In genomic region chr12:84174871-84175270, GRCm38 (mm10) we compare ENCODE assay signal across 8 mouse cellular contexts. TPM values are rescaled to one million over a fixed set of nuclear protein-coding genes. Genes with fewer than 3 reads are reported as not detected.
DNase-seq lines count a peak whose midpoint lies in the region; ATAC-seq lines count a peak whose summit lies in the region.

No protein-coding gene starts in this region.

- ATAC-seq in midbrain, embryonic 11.5 days (ENCODE audit: low FRiP score), result no peak
- no peak for ATAC-seq in hindbrain, embryonic 16.5 days
- no peak for ATAC-seq in liver, embryonic 11.5 days (replicated peaks; ENCODE audit: low FRiP score)

- no peaks in the 10 kb centered on the region for H3K27me3 ChIP-seq in midbrain, embryonic 10.5 days (ENCODE audit: low read depth, poor library complexity, severe bottlenecking)
- H3K27me3 ChIP-seq in midbrain, embryonic 11.5 days (ENCODE audit: control insufficient read depth, insufficient read depth, low read length), result no peaks in the 10 kb centered on the region
- no peaks in the 10 kb centered on the region for H3K27me3 ChIP-seq in hindbrain, embryonic 16.5 days (replicated peaks; ENCODE audit: control insufficient read depth, insufficient read depth, low read length)
- no peaks in the 10 kb centered on the region for H3K27me3 ChIP-seq in liver, embryonic 11.5 days (replicated peaks; ENCODE audit: control insufficient read depth, insufficient read depth, low read length)

- peaks cover 45% of the 10 kb centered on the region for H3K36me3 ChIP-seq in midbrain, embryonic 10.5 days
- H3K36me3 ChIP-seq in midbrain, embryonic 11.5 days (ENCODE audit: control insufficient read depth, insufficient read depth, low read length), result peaks cover 3% of the 10 kb centered on the region; the same call in 1 of the 2 replicates
- peaks cover 13% of the 10 kb centered on the region for H3K36me3 ChIP-seq in hindbrain, embryonic 16.5 days (ENCODE audit: control insufficient read depth, insufficient read depth, low read length)
- H3K36me3 ChIP-seq in liver, embryonic 11.5 days (ENCODE audit: control insufficient read depth, insufficient read depth, low read length), result peaks cover 29% of the 10 kb centered on the region

- 86% methylated on average over 6 of the region's 6 CpGs for WGBS in midbrain, embryonic 10.5 days
- 92% methylated on average over 6 of the region's 6 CpGs for WGBS in midbrain, embryonic 11.5 days
- 83% methylated on average over 6 of the region's 6 CpGs for WGBS in hindbrain, embryonic 16.5 days
- WGBS in liver, embryonic 11.5 days, result 50% methylated on average over 6 of the region's 6 CpGs

- H3K27ac ChIP-seq in midbrain, embryonic 10.5 days (replicated peaks), result 0 out of 2 replicates have a peak overlapping the region, but pooled peaks have one; percentile 28
- H3K27ac ChIP-seq in midbrain, embryonic 11.5 days (ENCODE audit: low read depth, low read length), result no peak overlapping the region
- H3K27ac ChIP-seq in hindbrain, embryonic 16.5 days (ENCODE audit: low read depth, low read length), result peak overlapping the region; percentile 86
- H3K27ac ChIP-seq in liver, embryonic 11.5 days (ENCODE audit: low read depth, low read length), result peak overlapping the region; percentile 97

- H3K4me1 ChIP-seq in midbrain, embryonic 10.5 days, result peaks cover 55% of the 10 kb centered on the region
- H3K4me1 ChIP-seq in midbrain, embryonic 11.5 days (ENCODE audit: control insufficient read depth, insufficient read depth, low read length), result peaks cover 24% of the 10 kb centered on the region
- H3K4me1 ChIP-seq in hindbrain, embryonic 16.5 days (ENCODE audit: control insufficient read depth, insufficient read depth, low read depth, low read length), result peaks cover 34% of the 10 kb centered on the region
- H3K4me1 ChIP-seq in liver, embryonic 11.5 days (replicated peaks; ENCODE audit: control insufficient read depth, insufficient read depth, low read length), result peaks cover 61% of the 10 kb centered on the region

- no peak for DNase-seq in midbrain, embryonic 10.5 days (ENCODE audit: low spot score)
- DNase-seq in midbrain, embryonic 11.5 days (ENCODE audit: low spot score, missing footprints), result no peak
- DNase-seq in gastrocnemius, adult 18-20 months (ENCODE audit: low spot score), result peak; percentile 88
- DNase-seq in liver, embryonic 11.5 days (ENCODE audit: low spot score), result no peak
- peak; percentile 54 for DNase-seq in ovary, adult 18-20 months (ENCODE audit: low spot score)
- no peak for DNase-seq in layer of hippocampus, postnatal 14 days (ENCODE audit: low spot score in 2 of 2)
- no peak for DNase-seq in cerebellum, postnatal 14 days

- no peak overlapping the region for H3K9ac ChIP-seq in midbrain, embryonic 11.5 days (ENCODE audit: low read length)
- H3K9ac ChIP-seq in hindbrain, embryonic 16.5 days (ENCODE audit: low read depth, low read length), result no peak overlapping the region; the same call in 1 of the 2 replicates
- no peak overlapping the region for H3K9ac ChIP-seq in liver, embryonic 11.5 days (ENCODE audit: low read depth, low read length)

- no peak overlapping the region for H3K4me3 ChIP-seq in midbrain, embryonic 10.5 days
- no peak overlapping the region for H3K4me3 ChIP-seq in midbrain, embryonic 11.5 days (ENCODE audit: low read depth, low read length)
- H3K4me3 ChIP-seq in hindbrain, embryonic 16.5 days (ENCODE audit: low read length), result no peak overlapping the region
- H3K4me3 ChIP-seq in liver, embryonic 11.5 days (ENCODE audit: low read depth, low read length), result no peak overlapping the region

- no peak overlapping the region for H3K4me2 ChIP-seq in midbrain, embryonic 11.5 days
- peak overlapping the region; percentile 81; the same call in 1 of the 2 replicates for H3K4me2 ChIP-seq in hindbrain, embryonic 16.5 days (ENCODE audit: low read length)
- H3K4me2 ChIP-seq in liver, embryonic 11.5 days, result peak overlapping the region; percentile 79

- no peaks in the 10 kb centered on the region for H3K9me3 ChIP-seq in midbrain, embryonic 10.5 days (replicated peaks)
- H3K9me3 ChIP-seq in midbrain, embryonic 11.5 days (ENCODE audit: control insufficient read depth, low read length), result no peaks in the 10 kb centered on the region
- H3K9me3 ChIP-seq in hindbrain, embryonic 16.5 days (ENCODE audit: control insufficient read depth, low read length), result no peaks in the 10 kb centered on the region
- no peaks in the 10 kb centered on the region for H3K9me3 ChIP-seq in liver, embryonic 11.5 days (ENCODE audit: control insufficient read depth, low read length)

RNA-seq across cellular contexts. Expression of gene Pnma1, which starts 26.6 kb away (rescaled TPM):
- polyA plus RNA-seq in midbrain, embryonic 10.5 days (2016; fragmentation: Nextera tagmentation; extraction: Ambion mirVana), result 2.1 and 3.3 TPM in 2 replicates
- 3.4 and 3.8 TPM in 2 replicates for polyA plus RNA-seq in midbrain, embryonic 11.5 days (2014; fragmentation: Nextera tagmentation; extraction: Ambion mirVana)
- under 1 TPM in 1 of 2 experiments, not detected in 1; 0.11 TPM for total RNA-seq in gastrocnemius, adult 18-20 months (2021)
- polyA plus RNA-seq in hindbrain, embryonic 16.5 days (2015; fragmentation: Nextera tagmentation; extraction: Ambion mirVana), result 4.7 and 4.8 TPM in 2 replicates
- polyA plus RNA-seq in liver, embryonic 11.5 days (2014; fragmentation: Nextera tagmentation; extraction: Ambion mirVana), result 0.27 and 0.53 TPM in 2 replicates
- 1 to 10 TPM; 3.3 to 4.5 TPM for total RNA-seq in layer of hippocampus, postnatal 14 days (2021)

RNA-seq across cellular contexts. Expression of gene Elmsan1, which starts 43.8 kb away (rescaled TPM):
- 5.9 and 6.3 TPM in 2 replicates for polyA plus RNA-seq in midbrain, embryonic 10.5 days (2016; fragmentation: Nextera tagmentation; extraction: Ambion mirVana)
- polyA plus RNA-seq in midbrain, embryonic 11.5 days (2014; fragmentation: Nextera tagmentation; extraction: Ambion mirVana), result 3.4 and 3.9 TPM in 2 replicates
- 10 to 100 TPM in 1 of 2 experiments, 1 to 10 TPM in 1; 6.9 to 10.9 TPM for total RNA-seq in gastrocnemius, adult 18-20 months (2021)
- polyA plus RNA-seq in hindbrain, embryonic 16.5 days (2015; fragmentation: Nextera tagmentation; extraction: Ambion mirVana), result 3.1 and 4.3 TPM in 2 replicates
- 12.6 and 13.4 TPM in 2 replicates for polyA plus RNA-seq in liver, embryonic 11.5 days (2014; fragmentation: Nextera tagmentation; extraction: Ambion mirVana)
- total RNA-seq in layer of hippocampus, postnatal 14 days (2021), result 10 to 100 TPM; 17.0 to 18.1 TPM

Comparison
In these comparisons a context has a peak if more than half of its experiments do, and no peak if none do; other contexts are left out.
1. DNase-seq: peak in gastrocnemius, adult 18-20 months (single experiment) and ovary, adult 18-20 months (single experiment); none in midbrain, embryonic 10.5 days (single experiment), midbrain, embryonic 11.5 days (single experiment), liver, embryonic 11.5 days (single experiment), layer of hippocampus, postnatal 14 days (0 of 2) and cerebellum, postnatal 14 days (0 of 2).